Mouse (Mus musculus): Measurements from ENCODE around the gene Vps18.

The Vps18 gene

DNA sequence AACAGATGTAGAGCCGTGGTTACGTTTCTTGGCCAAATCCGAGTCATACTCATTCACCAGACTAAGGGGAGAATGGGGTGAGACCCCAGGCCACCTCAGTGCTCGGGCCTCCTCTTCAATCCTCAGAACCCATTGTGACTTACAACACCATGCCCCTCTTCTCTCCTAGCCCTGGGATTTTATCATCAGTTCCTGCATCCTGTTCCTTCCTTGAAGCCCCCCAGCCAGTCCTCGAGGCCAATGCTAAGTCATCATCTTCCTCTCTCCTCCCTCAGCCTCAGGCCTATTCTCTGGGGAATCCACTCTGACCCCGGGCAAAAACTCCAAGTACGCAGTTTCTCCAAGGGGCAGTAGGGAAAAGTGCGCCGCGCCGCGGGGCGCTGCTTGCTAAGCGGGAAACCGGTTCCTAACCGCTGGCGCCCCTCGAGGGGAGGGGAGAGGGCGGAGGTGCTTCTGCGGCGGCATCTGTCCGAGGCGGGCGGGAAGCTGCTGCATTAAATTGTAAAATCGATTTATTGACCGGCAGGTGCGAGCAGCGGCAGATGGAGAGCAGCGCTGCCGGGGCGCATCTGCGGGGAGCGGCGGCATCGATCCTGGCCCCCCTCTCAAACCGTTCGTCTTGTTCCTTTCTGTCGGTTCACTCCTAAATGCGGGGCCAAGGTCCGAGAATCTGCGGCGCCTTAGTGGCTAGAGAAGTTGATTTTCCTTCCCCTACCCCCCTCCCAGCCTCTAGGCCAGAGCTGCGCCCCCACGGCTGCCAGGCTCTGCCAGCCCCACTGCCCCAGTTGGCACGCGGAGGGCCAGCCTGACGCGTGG lies 33.4 kb downstream of the Vps18 start:
- DNase-seq (ENCODE audit: low read depth), result no peak

DNA sequence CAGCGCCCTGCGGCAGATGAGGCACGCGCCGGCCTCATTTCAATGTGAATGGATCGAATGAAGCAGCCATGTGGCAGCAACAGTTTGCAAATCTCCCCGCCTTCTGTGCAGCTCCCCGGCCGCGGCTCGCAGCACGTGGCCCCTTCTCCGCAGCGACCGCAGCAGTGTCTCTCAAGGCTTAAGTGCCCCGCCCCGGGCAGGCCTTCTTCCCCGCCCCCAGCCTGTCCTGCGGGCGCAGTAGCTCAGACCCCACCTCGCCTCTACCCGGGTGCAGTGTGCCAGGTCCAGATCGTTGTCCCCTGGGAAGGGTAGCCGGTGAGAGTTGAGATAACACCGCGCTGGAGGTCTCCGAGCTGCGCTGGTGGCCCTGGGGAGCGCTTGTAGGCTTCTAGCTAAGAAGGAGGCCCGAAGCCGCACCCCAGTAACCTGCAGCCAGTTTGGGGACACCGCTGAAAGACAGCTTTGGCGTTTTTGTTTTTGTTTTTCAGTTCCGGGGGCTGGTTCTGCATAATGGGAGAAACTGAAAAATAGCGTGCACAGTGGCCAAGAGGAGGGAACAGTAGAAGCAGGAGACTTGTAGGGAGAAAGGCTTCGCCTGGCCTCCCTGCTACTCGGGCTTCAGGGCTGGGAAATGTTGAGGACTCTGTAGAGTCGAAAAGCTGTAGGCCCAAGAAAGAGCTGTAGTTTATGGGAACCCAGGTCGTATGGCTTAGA lies 34.2 kb downstream of the Vps18 start:
- no peak for DNase-seq (ENCODE audit: low read depth)

DNA sequence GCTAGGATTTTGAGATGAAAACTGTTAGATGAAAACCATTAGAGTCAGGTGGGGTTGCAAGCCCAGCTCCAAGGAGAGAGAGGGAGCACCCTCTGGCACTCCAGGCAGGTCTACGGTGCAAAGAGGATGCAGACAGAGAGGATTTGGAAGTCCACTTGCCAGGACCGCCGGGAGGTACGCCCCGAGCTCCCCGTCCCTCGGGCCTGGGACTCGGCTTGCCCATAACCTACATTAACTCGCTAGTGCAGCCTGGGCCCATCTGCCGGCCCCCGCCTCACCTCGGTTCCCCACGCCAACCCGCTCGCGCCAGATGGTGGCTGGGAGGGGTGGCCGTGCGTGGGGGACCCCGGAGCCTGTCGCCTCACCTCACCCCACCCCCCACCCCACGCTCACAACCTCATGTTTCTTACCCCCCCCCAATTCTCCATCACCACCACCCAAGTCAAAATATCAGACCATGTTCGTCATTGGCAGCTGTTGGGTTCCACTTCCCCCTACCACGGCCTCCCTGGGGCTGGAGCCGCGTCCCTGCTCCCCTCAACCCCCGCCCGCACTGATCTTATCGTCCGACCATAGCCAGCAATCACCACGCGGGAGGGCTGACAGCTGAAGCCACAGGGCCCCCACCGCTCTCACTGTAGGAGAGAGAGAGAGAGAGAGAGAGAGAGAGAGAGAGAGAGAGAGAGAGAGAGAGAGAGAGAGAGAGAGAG lies 35.5 kb downstream of the Vps18 start:
- no peak for DNase-seq (ENCODE audit: low read depth)

DNA sequence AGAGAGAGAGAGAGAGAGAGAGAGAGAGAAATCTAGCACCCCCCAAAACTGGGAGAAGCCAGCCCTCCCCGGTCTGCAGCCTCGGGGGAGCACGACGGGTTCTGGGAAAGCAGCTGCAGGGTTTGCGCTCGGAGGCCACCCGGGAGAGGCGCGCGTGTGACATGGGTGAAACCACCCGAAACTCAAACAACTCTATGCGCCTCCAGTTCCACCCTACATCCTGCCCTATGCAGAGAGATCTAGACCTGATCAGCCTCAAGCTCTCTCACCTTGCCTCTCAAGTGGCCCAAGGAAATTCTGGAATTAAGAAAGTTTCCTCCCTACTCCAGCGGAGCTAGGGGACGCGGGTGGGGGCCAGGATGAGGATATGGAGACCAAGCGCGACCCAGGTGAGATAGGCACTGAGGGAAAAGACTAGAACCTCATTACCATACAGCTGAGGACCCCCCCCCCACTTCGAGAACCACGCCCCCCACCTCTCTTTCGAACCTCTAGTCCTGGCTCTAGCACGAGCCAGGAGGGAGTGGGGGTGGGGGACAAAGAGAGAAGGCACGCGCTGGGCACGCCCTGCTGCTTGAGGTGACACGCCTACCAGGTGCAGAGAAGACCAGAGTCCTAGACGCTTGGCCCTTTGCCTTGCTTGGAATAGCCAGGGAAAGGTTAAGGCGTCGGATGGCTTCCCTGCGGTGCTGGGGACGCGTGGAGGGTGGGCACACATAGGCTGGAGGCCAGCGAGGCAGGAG lies 36.2 kb downstream of the Vps18 start:
- no peak for DNase-seq (ENCODE audit: low read depth)

DNA sequence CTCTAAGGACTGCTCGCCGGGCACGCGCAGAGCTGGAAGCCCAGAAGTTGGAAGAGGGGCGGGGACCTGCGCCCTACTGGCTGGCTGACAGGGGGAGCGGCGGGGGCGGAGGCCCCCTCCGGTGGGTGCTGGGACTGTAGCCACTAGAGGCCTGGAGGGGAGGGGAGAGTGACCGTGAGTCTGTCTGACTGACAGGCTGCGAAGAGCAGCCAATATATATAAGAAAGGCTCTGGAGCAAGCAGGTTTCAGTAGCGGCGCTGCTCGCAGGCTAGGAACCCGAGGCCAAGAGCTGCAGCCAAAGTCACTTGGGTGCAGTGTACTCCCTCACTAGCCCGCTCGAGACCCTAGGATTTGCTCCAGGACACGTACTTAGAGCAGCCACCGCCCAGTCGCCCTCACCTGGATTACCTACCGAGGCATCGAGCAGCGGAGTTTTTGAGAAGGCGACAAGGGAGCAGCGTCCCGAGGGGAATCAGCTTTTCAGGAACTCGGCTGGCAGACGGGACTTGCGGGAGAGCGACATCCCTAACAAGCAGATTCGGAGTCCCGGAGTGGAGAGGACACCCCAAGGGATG lies 37.1 kb downstream of the Vps18 start, which contains the start of gene Dll4:
Dll4 (plus strand) TSS at position 217 of the 576 bp plus-strand sequence.
- DNase-seq (ENCODE audit: low read depth), result no peak

DNA sequence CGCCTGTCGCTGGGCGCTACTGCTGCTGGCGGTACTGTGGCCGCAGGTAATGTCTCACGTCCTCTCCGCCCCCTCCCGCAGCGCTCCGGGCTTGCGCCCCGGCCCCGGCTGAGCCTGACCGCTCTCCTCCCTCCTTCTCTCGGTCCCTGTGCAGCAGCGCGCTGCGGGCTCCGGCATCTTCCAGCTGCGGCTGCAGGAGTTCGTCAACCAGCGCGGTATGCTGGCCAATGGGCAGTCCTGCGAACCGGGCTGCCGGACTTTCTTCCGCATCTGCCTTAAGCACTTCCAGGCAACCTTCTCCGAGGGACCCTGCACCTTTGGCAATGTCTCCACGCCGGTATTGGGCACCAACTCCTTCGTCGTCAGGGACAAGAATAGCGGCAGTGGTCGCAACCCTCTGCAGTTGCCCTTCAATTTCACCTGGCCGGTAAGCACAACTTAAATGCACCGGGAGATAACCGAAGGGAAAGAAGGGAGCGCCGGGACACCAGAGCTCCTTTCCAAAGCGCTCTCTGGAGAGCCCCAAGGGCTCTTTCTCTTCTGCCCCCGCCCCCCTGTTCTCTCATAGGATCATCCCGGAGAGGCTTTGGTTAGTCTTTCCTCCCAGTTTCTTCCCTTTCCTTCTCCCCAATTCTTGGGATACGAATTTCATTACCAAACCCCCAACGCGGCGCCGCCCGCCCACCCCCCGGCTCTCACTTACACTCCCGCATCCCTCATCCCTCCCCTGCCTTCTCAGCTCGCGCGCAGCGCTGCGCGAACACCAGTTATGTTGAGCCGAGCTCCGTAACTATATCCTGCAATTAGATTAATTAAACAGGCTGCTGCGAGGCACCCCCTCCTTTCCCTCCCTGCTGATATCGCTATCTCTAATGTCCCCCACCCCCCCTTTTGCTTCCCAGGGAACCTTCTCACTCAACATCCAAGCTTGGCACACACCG lies 37.9 kb downstream of the Vps18 start:
- DNase-seq (ENCODE audit: low read depth), result no peak

DNA sequence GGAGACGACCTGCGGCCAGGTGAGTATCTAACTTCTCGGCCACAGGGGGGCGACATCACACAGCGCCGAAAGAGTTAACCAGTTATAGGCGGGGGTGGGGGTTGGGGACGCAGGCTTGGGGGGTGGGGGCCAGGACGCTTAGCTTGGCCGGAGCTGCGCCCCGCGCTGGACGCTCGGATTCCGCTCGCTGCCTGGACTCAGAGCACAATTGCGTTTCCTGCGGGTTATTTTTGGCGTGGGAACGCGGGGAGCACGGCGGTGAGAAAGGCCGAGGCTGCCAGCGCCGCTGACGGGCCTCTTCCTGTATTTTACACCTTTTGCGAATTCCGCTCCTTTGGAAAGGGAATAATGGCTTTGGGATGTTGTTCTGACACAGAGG lies 38.6 kb downstream of the Vps18 start:
- DNase-seq (ENCODE audit: low read depth), result no peak

DNA sequence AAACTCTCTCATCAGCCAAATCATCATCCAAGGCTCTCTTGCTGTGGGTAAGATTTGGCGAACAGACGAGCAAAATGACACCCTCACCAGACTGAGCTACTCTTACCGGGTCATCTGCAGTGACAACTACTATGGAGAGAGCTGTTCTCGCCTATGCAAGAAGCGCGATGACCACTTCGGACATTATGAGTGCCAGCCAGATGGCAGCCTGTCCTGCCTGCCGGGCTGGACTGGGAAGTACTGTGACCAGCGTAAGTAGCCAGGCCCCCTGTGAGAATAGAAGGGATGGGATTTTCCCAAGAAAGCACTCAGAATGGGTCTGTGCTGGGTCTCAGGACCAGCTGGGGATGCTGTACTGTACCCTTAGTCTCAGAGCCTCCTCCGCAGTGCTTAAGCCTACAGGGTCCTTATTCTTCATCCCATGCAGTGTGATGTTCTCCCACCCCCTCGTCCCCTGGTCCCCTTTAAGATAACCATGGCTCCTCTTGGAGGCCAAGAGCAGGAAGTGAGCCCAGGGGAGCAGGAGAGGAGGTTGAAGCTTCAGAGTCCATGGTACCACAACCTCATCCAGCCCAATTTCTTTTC lies 39.5 kb downstream of the Vps18 start:
- DNase-seq (ENCODE audit: low read depth), result no peak

DNA sequence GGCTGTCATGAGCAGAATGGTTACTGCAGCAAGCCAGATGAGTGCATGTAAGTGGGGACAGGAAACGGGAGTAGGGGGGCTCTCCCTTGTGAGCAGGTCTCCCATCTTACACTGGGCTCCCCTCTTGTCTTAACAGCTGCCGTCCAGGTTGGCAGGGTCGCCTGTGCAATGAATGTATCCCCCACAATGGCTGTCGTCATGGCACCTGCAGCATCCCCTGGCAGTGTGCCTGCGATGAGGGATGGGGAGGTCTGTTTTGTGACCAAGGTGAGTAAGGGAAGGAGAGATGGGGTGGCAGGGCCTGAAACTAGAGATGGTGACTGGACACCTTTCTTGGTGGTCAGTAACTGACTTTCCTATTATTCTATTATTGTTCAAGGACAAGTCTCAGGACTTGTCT lies 40.0 kb downstream of the Vps18 start:
- no peak for DNase-seq (ENCODE audit: low read depth)

DNA sequence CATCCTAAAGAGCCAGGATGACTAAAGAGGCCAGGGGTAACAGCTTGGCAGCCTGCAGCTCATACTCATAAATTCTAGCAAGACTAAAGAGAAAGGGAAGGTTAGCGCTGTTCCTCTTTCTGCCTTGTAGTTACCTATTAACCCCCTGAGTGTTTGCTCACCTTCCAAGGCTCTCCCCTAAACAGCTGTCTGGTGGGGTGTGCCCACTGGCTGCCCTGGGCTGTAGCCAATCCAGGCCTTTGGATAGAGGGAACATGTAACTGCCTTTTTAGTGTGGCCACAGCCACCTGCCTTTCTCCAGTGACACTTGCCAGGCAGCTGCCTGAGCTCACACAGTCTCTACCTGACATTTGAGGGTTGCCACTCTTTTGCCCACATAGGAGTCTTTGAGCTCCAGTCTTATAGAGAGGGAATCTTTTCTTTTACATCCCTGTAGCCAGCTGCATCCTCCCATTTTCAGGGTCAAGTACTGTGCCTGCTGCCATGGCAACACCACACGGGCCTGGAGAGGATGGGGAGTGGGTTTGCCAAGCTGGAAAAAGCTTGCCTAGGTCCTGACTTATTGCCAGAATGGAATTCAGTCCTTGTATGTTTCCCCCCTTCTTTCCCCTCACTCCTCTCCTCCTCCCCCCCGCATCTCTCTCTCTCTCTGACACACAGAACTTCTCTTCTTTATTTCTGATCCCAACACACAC lies 40.7 kb downstream of the Vps18 start:
- DNase-seq (ENCODE audit: low read depth), result no peak

DNA sequence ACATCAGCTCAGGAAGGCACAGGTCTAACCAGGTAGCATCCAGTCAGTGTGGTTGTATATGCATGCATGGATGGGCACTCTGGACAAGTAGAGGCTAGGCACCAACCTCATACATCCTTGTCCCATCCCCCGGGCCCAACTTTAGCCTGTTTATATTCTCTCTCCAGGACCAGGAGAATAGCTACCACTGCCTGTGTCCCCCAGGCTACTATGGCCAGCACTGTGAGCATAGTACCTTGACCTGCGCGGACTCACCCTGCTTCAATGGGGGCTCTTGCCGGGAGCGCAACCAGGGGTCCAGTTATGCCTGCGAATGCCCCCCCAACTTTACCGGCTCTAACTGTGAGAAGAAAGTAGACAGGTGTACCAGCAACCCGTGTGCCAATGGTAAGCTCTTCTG lies 42.3 kb downstream of the Vps18 start:
- DNase-seq (ENCODE audit: low read depth), result no peak

DNA sequence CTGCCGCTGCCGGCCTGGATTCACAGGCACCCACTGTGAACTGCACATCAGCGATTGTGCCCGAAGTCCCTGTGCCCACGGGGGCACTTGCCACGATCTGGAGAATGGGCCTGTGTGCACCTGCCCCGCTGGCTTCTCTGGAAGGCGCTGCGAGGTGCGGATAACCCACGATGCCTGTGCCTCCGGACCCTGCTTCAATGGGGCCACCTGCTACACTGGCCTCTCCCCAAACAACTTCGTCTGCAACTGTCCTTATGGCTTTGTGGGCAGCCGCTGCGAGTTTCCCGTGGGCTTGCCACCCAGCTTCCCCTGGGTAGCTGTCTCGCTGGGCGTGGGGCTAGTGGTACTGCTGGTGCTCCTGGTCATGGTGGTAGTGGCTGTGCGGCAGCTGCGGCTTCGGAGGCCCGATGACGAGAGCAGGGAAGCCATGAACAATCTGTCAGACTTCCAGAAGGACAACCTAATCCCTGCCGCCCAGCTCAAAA lies 43.7 kb downstream of the Vps18 start:
- DNase-seq (ENCODE audit: low read depth), result no peak

DNA sequence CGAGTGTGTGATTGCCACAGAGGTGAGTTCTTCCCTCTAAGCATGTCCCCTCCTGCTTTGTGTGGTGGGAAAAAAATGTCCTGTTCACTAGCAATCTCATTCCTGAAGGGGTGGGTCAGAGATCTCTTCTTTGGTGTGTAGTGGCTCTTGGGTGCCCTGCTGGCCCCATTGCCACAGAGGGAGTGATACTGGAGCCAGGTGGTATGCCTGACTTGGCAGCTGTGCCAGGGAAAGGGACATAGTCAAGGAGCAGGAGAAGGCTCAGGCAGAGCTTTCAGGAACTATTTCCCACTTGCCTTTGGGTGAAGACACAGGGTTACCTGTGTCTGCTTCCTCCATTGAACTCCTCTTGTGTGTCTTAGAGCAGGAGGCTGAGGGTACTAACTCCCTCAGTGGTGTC lies 45.6 kb downstream of the Vps18 start:
- DNase-seq (ENCODE audit: low read depth), result no peak

DNA sequence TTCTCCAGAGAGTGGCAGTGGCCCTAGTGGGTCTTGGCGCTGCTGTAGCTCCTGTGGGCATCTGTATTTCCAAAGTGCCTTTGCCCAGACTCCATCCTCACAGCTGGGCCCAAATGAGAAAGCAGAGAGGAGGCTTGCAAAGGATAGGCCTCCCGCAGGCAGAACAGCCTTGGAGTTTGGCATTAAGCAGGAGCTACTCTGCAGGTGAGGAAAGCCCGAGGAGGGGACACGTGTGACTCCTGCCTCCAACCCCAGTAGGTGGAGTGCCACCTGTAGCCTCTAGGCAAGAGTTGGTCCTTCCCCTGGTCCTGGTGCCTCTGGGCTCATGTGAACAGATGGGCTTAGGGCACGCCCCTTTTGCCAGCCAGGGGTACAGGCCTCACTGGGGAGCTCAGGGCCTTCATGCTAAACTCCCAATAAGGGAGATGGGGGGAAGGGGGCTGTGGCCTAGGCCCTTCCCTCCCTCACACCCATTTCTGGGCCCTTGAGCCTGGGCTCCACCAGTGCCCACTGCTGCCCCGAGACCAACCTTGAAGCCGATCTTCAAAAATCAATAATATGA lies 46.5 kb downstream of the Vps18 start:
- no peak for DNase-seq (ENCODE audit: low read depth)

DNA sequence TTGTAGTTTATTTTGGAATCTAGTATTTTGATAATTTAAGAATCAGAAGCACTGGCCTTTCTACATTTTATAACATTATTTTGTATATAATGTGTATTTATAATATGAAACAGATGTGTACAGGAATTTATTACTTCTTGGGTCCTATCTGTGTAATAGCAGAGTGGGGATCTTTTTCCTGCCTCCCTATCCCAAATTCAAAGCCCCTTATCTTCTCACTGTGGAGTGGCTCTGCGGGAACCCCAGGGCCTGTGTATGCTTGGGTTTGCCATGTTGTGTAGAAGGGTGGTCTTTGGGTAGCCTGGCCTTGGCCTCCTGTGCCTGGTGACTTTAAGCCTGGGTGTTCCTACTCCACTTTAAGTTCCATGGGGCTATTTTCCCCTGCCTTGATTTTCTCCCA lies 47.0 kb downstream of the Vps18 start:
- DNase-seq (ENCODE audit: low read depth), result no peak

DNA sequence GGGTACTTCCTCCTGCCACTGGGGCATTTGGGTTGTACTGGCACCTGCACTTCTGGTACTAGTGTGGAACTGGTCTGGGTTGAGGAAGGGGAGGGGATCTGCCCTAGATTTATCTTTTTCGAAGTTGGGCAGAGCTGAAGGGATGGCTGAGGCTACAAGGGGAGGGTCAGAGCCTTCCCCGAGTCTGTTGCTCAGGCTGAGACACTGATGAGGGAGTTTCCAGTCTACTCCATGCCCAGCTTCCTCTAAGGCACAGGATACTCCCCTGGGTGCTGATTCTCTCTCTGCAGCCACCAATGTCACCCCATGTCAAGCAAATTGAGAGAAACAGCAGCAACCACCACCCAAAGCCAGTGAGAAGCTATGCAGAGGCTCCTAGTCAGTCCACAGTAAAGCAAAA lies 47.5 kb downstream of the Vps18 start:
- no peak for DNase-seq (ENCODE audit: low read depth)

DNA sequence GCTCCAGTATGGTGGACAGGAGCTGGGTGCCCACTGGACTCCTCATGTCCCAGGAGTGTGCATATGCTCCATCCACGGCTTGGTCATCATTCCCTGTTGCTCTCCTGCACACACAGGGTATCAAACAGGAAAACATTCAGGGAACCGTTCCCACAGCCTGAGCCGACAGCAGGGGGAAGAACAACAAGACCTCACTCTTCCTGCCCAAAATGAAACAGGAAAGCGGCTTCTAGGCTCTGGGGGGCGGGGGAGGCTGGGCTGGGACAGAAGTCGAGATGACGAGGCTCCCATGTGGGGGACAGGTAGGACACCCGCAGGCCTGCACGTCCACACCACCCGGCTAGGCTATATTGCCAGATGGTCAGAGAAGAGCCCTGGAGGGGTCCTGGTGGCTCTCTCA lies 47.9 kb downstream of the Vps18 start:
- DNase-seq (ENCODE audit: low read depth), result no peak

DNA sequence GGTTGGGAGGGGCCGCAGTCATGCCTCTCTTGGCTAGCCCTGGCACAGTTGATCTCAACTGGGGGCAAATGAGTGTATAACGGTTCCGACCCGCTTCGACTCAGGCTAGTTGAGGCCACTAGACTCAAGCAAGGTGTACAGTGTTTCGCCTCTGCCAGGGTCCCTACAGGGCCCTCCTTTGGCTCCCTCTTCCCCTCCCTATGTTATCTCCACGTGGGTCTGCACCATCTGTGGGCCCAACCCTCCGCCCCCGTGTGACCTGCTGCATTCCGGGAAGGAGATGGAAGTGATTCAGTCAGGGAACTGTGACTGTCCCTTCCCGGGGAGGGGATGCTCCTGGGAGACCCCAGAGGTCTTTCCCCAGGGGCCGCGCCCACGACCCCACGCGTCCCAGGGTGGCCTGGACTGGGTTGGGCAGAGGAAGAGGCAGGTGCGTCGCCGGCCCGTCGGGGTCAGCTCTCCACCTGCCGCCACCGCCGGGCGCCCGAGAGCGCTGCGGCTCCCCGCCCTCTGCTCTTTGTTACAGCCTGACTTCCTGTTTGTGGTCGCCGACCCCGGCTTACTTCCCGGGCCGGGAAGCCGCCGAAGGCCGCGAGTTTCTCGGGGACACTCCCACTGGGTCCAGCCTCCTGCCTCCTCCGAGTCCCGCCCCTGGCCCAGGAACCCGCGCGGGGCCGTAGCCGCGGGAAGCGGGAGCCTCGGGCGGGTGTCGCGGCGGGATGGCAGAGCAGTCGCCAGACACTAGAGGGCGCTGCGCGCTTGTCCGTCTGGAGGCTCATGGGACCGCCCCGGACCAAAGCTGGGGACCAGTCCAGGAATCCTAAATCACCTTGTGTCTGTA lies 49.1 kb downstream of the Vps18 start:
- peak; percentile 49 for DNase-seq (ENCODE audit: low read depth)

Measured in fibroblast of lung, adult 2 months (primary cell).